Mouse (Mus musculus) duodenum, adult 2 months (tissue): ENCODE results near the gene Bola2. TPM values are rescaled to one million over a fixed set of nuclear protein-coding genes. Genes with fewer than 3 reads are reported as not detected.

Experiments used
- polyA plus RNA-seq: library from polyadenylated mRNA; depleted of rRNA; stranded (reverse); fragments of >200 nt; gene quantifications from 2 replicates; pipeline ENCODE4 v1.2.3, GENCODE M21; 2012; ENCODE audit warnings: low replicate concordance; rRNA removed

Bola2 gene
- polyA plus RNA-seq: 33.6 and 37.5 TPM in 2 replicates

GRCm38 (mm10) chr7:126695210-126695611, at the start of gene Bola2:
Bola2 (plus strand) TSS chr7:126695401.

GRCm38 (mm10) chr7:126649231-126650051, 45.8 kb upstream of the Bola2 start, which contains the start of gene Sgf29:
Sgf29 (plus strand) TSS chr7:126649309.

GRCm38 (mm10) chr7:126676207-126676606, 19.0 kb upstream of the Bola2 start, which contains the start of gene Sult1a1:
Sult1a1 (minus strand) TSS chr7:126676432.

GRCm38 (mm10) chr7:126695631-126696207, 518 bp downstream of the Bola2 start, which contains the start of gene Slx1b:
Slx1b (minus strand) TSS chr7:126695784.

GRCm38 (mm10) chr7:126707442-126708174, 12.4 kb downstream of the Bola2 start, which contains the start of gene Coro1a:
Coro1a (minus strand) TSS chr7:126707787.

Other genes starting within 250 kb of the Bola2 start
- 1.2 TPM in 1 of 2 replicates, not detected in the other for gene Atp2a1, start 232.3 kb upstream of the Bola2 start, polyA plus RNA-seq
- gene Sh2b1, start 220.0 kb upstream of the Bola2 start, polyA plus RNA-seq: 52.6 and 69.0 TPM in 2 replicates
- 122 and 151 TPM in 2 replicates for gene Tufm, start 208.0 kb upstream of the Bola2 start, polyA plus RNA-seq
- 264 and 283 TPM in 2 replicates for gene Atxn2l, start 192.0 kb upstream of the Bola2 start, polyA plus RNA-seq
- gene Eif3c, start 129.0 kb upstream of the Bola2 start, polyA plus RNA-seq: 45.2 and 60.5 TPM in 2 replicates
- gene Apobr, start 110.5 kb upstream of the Bola2 start, polyA plus RNA-seq: 2.4 and 4.9 TPM in 2 replicates
- gene Cln3, start 109.6 kb upstream of the Bola2 start, polyA plus RNA-seq: 55.8 and 56.6 TPM in 2 replicates
- 0.12 and 1.1 TPM in 2 replicates for gene Il27, start 100.5 kb upstream of the Bola2 start, polyA plus RNA-seq
- 4.9 and 28.0 TPM in 2 replicates for gene Nupr1, start 64.5 kb upstream of the Bola2 start, polyA plus RNA-seq
- gene Sgf29, start 46.1 kb upstream of the Bola2 start, polyA plus RNA-seq: 24.0 and 43.5 TPM in 2 replicates
- 4.1 and 9.7 TPM in 2 replicates for gene Sult1a1, start 19.0 kb upstream of the Bola2 start, polyA plus RNA-seq
- gene Slx1b, start 383 bp downstream of the Bola2 start, polyA plus RNA-seq: 13.1 and 17.4 TPM in 2 replicates
- gene Coro1a, start 12.4 kb downstream of the Bola2 start, polyA plus RNA-seq: 60.7 and 132 TPM in 2 replicates
- gene Mapk3, start 64.2 kb downstream of the Bola2 start, polyA plus RNA-seq: 406 and 574 TPM in 2 replicates
- gene Gdpd3, start 70.9 kb downstream of the Bola2 start, polyA plus RNA-seq: 8.1 and 8.2 TPM in 2 replicates
- 262 and 424 TPM in 2 replicates for gene Ypel3, start 81.6 kb downstream of the Bola2 start, polyA plus RNA-seq
- gene Tbx6, start 86.1 kb downstream of the Bola2 start, polyA plus RNA-seq: 2.1 and 3.5 TPM in 2 replicates
- 89.9 and 160 TPM in 2 replicates for gene Ppp4c, start 97.1 kb downstream of the Bola2 start, polyA plus RNA-seq
- 5.2 TPM in 2 replicates for gene Fam57b, start 102.3 kb downstream of the Bola2 start, polyA plus RNA-seq
- not detected in 2 replicates for gene 4930451I11Rik, start 136.2 kb downstream of the Bola2 start, polyA plus RNA-seq
- 0.76 TPM in 1 of 2 replicates, not detected in the other for gene Doc2a, start 152.0 kb downstream of the Bola2 start, polyA plus RNA-seq
- 2.7 and 5.0 TPM in 2 replicates for gene Hirip3, start 166.6 kb downstream of the Bola2 start, polyA plus RNA-seq
- 44.3 and 46.4 TPM in 2 replicates for gene Ino80e, start 167.0 kb downstream of the Bola2 start, polyA plus RNA-seq
- 70.4 and 83.1 TPM in 2 replicates for gene Taok2, start 189.3 kb downstream of the Bola2 start, polyA plus RNA-seq
- 203 and 206 TPM in 2 replicates for gene Tmem219, start 227.5 kb downstream of the Bola2 start, polyA plus RNA-seq
- 13.9 and 20.5 TPM in 2 replicates for gene Kctd13, start 233.5 kb downstream of the Bola2 start, polyA plus RNA-seq